Mouse (Mus musculus) hematopoietic stem cell, adult 5-6 weeks (primary cell): ENCODE data around the gene Col13a1. TPM values are rescaled to one million over a fixed set of nuclear protein-coding genes. Genes with fewer than 3 reads are reported as not detected.

ENCODE experiments used
- ATAC-seq, 2 experiments: fragments of 125-278 bp in 1 of 2; replicated peaks in 1 of 2; 2 replicates each; pipeline ENCODE4 v1.8.0; 2016 to 2017; ENCODE audit warnings: inconsistent platforms in 2 of 2, mild to moderate bottlenecking in 2 of 2, moderate number of reproducible peaks in 2 of 2, low read depth in 1 of 2, moderate TSS enrichment in 1 of 2; ENCODE audit not compliant: low FRiP score in 2 of 2, poor library complexity in 2 of 2, severe bottlenecking in 2 of 2, insufficient read depth in 1 of 2, low TSS enrichment in 1 of 2
- total RNA-seq: library from RNA; stranded (forward); fragments of 172-1452, 232-1000 nt; gene quantifications from 2 replicates; pipeline ENCODE4 v1.2.3, GENCODE M21; 2017

Gene Col13a1
- total RNA-seq, 1 experiment from 2014 or later: not detected

- no peak for ATAC-seq
Measured at GRCm38 (mm10) chr10:61977392-61978096, 1.4 kb downstream of the Col13a1 start.

GRCm38 (mm10) chr10:61976987-61977386 lies 1.9 kb downstream of the Col13a1 start:
- ATAC-seq: peak; percentile 62 to 63; a peak in 3 of 4 replicates

- ATAC-seq: no peak
Measured at GRCm38 (mm10) chr10:61974581-61974980, 4.3 kb downstream of the Col13a1 start.

GRCm38 (mm10) chr10:61972041-61972440 lies 6.9 kb downstream of the Col13a1 start:
- ATAC-seq: no peak

GRCm38 (mm10) chr10:61968003-61968553 lies 10.8 kb downstream of the Col13a1 start:
- peak; percentile 17 to 52; a peak in 2 of 4 replicates for ATAC-seq

- ATAC-seq: no peak; a peak in 1 of 4 replicates
Measured at GRCm38 (mm10) chr10:61967207-61967606, 11.7 kb downstream of the Col13a1 start.

- ATAC-seq: no peak
Measured at GRCm38 (mm10) chr10:61965386-61965841, 13.5 kb downstream of the Col13a1 start.

- no peak for ATAC-seq
Measured at GRCm38 (mm10) chr10:61956718-61957117, 22.2 kb downstream of the Col13a1 start.

- no peak for ATAC-seq
Measured at GRCm38 (mm10) chr10:61953916-61954315, 25.0 kb downstream of the Col13a1 start.

GRCm38 (mm10) chr10:61949542-61949941 lies 29.4 kb downstream of the Col13a1 start:
- ATAC-seq: no peak

- no peak for ATAC-seq
Measured at GRCm38 (mm10) chr10:61944386-61944785, 34.5 kb downstream of the Col13a1 start.

GRCm38 (mm10) chr10:61943480-61943879 lies 35.4 kb downstream of the Col13a1 start:
- ATAC-seq: no peak

GRCm38 (mm10) chr10:61942719-61943118 lies 36.2 kb downstream of the Col13a1 start:
- no peak for ATAC-seq

- no peak for ATAC-seq
Measured at GRCm38 (mm10) chr10:61936211-61937121, 42.4 kb downstream of the Col13a1 start.

GRCm38 (mm10) chr10:61931678-61932077 lies 47.2 kb downstream of the Col13a1 start:
- ATAC-seq: no peak

GRCm38 (mm10) chr10:61929901-61930300 lies 49.0 kb downstream of the Col13a1 start:
- no peak for ATAC-seq

GRCm38 (mm10) chr10:61928725-61929651 lies 49.9 kb downstream of the Col13a1 start:
- ATAC-seq: peak; percentile 8 to 48; a peak in 2 of 4 replicates
